Mouse (Mus musculus) ES-E14 (cell line): ENCODE results near the gene Zfp827. TPM values are rescaled to one million over a fixed set of nuclear protein-coding genes. Genes with fewer than 3 reads are reported as not detected.

Experiments
- DNase-seq: peaks from one replicate; pipeline ENCODE4 v3.0.0-alpha.2; 2013; ENCODE audit warnings: low read depth, low spot score
- H3K27ac ChIP-seq: 2 replicates; pipeline ENCODE4 v1.5.1; 2012; ENCODE audit warnings: low read depth, mild to moderate bottlenecking, low read length, moderate library complexity, mixed read lengths; ENCODE audit not compliant: poor library complexity, insufficient read depth, severe bottlenecking
- H3K36me3 ChIP-seq: 2 replicates; pipeline ENCODE4 v1.6.1; 2012; ENCODE audit warnings: mild to moderate bottlenecking, low read length, moderate library complexity, mixed read lengths; ENCODE audit not compliant: control insufficient read depth, poor library complexity, insufficient read depth, severe bottlenecking
- H3K4me1 ChIP-seq, 2 experiments: fragments of 150-350 bp in 1 of 2; sonication (generic) in 1 of 2; 2 replicates each; pipeline ENCODE4 v1.6.1; 2012; ENCODE audit warnings: low read length in 2 of 2, mild to moderate bottlenecking in 1 of 2, mixed read lengths in 1 of 2; ENCODE audit not compliant: control insufficient read depth in 2 of 2, insufficient read depth in 2 of 2, poor library complexity in 1 of 2
- H3K4me3 ChIP-seq, 2 experiments: fragments of 150-350 bp in 1 of 2; sonication (generic) in 1 of 2; 2 replicates each; pipeline ENCODE4 v1.5.1; 2012; ENCODE audit warnings: low read length in 2 of 2, low read depth in 1 of 2, mild to moderate bottlenecking in 1 of 2, mixed read lengths in 1 of 2; ENCODE audit not compliant: insufficient read depth in 1 of 2, poor library complexity in 1 of 2, severe bottlenecking in 1 of 2
- H3K9ac ChIP-seq: 2 replicates; pipeline ENCODE4 v1.6.1; 2012; ENCODE audit warnings: low read depth, mild to moderate bottlenecking, low read length, mixed read lengths; ENCODE audit not compliant: poor library complexity, insufficient read depth, severe bottlenecking
- H3K9me3 ChIP-seq: fragments of 150-350 bp; sonication (generic); 2 replicates; pipeline ENCODE4 v1.6.1; 2012; ENCODE audit warnings: low read depth, mild to moderate bottlenecking, low read length; ENCODE audit not compliant: control insufficient read depth, insufficient read depth
- CHD2 ChIP-seq: IDR thresholded peaks from 2 replicates; pipeline ENCODE4 v1.6.1; 2014; ENCODE audit warnings: mild to moderate bottlenecking, low read depth, low read length, inconsistent platforms
- HCFC1 ChIP-seq: IDR thresholded peaks from 2 replicates; pipeline ENCODE4 v1.6.1; 2012; ENCODE audit warnings: low read length, inconsistent platforms, borderline replicate concordance; ENCODE audit not compliant: insufficient read depth
- MAFK ChIP-seq: IDR thresholded peaks from 2 replicates; pipeline ENCODE4 v1.6.1; 2014; ENCODE audit warnings: mild to moderate bottlenecking, low read depth, low read length, inconsistent platforms; ENCODE audit not compliant: insufficient read depth
- ZC3H11A ChIP-seq: IDR thresholded peaks from 2 replicates; pipeline ENCODE4 v1.6.1; 2012; ENCODE audit warnings: low read depth, mild to moderate bottlenecking, inconsistent platforms, low read length, borderline replicate concordance
- ZNF384 ChIP-seq: IDR thresholded peaks from 2 replicates; pipeline ENCODE4 v1.6.1; 2012; ENCODE audit warnings: low read depth, low read length, inconsistent platforms
- in situ Hi-C, 2 experiments: fragments of 600-800 bp; cut with MboI; formaldehyde crosslinking; loops; one replicate each; pipeline ENCODE4 v1.15.1; 2025; ENCODE audit warnings: low sequenced_read_pairs in 2 of 2, inconsistent platforms in 1 of 2; ENCODE audit not compliant: unreplicated experiment in 2 of 2
- total RNA-seq: library from RNA; depleted of rRNA; stranded (reverse); fragments of 300-350 nt; gene quantifications from 2 replicates; pipeline ENCODE4 v1.2.3, GENCODE M21; 2012

The Zfp827 gene
- total RNA-seq, 1 experiment: 5.8 TPM

DNA sequence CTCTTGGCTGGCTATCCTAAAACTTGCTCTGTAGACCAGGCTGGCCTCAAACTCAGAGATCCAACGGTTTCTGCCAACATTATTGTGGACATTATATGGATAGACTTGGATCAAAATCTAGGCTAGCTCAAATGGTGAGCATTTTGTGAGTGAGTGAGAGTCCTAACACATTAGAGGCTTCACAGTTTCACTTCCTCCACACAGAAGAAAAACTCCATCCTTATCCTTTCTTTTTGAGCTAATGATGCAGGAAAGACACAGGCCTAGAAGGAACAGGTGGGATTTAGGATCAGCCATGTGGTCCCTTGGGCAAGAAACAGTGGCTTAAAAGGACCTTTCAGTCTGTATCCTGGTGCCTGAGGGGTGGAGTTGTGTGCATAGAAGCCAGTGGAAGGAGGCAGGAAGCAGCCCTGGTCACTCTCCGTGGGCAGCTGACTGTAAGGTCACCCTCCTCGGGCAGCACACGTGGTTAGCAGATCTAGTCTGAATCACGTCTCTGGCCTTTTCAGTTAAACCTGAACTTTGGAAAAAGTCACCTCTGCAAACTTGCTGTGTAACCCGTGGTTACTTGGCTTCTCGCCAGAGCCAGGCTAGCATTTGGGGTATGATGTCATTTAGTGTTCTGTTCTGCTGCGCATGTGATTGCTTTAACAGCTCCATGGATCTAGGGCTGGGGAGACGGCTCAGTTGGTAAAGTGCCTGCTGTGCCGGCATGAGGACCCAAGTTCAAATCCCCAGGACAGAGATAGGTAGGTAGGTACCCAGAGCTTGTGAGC is 134.5 kb downstream of the Zfp827 start:
- peaks cover 2% of the 10 kb centered on the region; the same call in 1 of the 2 replicates for H3K36me3 ChIP-seq
- DNase-seq: no peak
- H3K4me1 ChIP-seq: peaks cover 3% of the 10 kb centered on the region in 2 experiments; a peak in 2 of 4 replicates
- no peaks in the 10 kb centered on the region for H3K9me3 ChIP-seq
- TF ChIP-seq MAFK: no peak
- no peak for TF ChIP-seq ZNF384
- no peak for TF ChIP-seq ZC3H11A
- no peak for TF ChIP-seq CHD2
- TF ChIP-seq HCFC1: no peak
- in situ Hi-C loops: no loop called here
- H3K4me3 ChIP-seq: no peak overlapping the region
- H3K27ac ChIP-seq: no peak overlapping the region
- no peak overlapping the region for H3K9ac ChIP-seq

DNA sequence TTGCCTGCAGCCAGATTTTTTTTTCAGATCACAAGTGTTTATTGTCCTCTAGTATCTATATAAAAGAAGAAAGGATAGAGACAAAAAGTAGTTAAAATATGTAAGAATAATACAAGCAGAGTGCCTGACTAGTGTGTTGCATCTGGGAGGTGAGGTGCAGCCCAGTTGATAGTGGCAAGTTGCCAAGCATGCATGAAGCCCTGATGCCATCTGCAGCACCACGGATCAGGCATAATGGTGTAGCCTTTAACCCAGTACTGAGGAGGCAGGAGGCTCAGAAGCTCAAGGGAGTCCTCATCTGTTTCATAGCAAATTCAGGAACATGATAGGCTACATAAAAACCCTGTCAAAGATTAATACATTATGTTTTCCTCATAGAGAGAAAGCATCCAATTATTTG is 136.1 kb downstream of the Zfp827 start:
- H3K36me3 ChIP-seq: peaks cover 2% of the 10 kb centered on the region; the same call in 1 of the 2 replicates
- TF ChIP-seq CHD2 (no peak), ZNF384 (no peak), HCFC1 (no peak), MAFK (no peak), ZC3H11A (no peak)
- H3K9ac ChIP-seq: no peak overlapping the region
- in situ Hi-C loops: no loop called here
- H3K27ac ChIP-seq: no peak overlapping the region
- H3K4me1 ChIP-seq: no peaks in the 10 kb centered on the region
- DNase-seq: no peak
- H3K4me3 ChIP-seq: no peak overlapping the region
- H3K9me3 ChIP-seq: no peaks in the 10 kb centered on the region

DNA sequence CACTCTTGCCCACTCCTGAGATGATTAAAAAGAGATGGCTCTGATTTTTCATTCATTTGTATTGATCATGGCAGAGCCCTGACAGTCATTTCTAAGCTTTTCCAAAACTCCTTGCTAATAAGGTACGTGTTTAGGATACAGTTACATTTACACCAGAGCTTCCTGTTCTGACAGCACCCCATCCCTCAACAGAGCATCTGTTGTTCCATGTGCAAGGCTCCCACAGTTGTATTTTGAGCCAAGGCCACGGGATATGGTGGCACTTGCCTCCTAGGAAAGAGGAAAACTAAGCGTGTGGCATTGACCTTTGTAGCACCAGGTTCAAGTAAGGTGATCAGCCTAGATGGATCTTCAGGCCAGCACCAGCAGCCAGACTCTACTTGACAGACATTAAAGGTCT is 137.0 kb downstream of the Zfp827 start:
- DNase-seq: no peak
- Histone ChIP-seq H3K9me3 (no peaks in the 10 kb centered on the region), H3K4me1 (no peaks in the 10 kb centered on the region), H3K4me3 (no peak overlapping the region), H3K27ac (no peak overlapping the region), H3K9ac (no peak overlapping the region), H3K36me3 (peaks cover 2% of the 10 kb centered on the region; the same call in 1 of the 2 replicates)
- no peak for TF ChIP-seq ZC3H11A
- TF ChIP-seq HCFC1: no peak
- no peak for TF ChIP-seq CHD2
- no peak for TF ChIP-seq MAFK
- TF ChIP-seq ZNF384: no peak
- in situ Hi-C loops: no loop called here

DNA sequence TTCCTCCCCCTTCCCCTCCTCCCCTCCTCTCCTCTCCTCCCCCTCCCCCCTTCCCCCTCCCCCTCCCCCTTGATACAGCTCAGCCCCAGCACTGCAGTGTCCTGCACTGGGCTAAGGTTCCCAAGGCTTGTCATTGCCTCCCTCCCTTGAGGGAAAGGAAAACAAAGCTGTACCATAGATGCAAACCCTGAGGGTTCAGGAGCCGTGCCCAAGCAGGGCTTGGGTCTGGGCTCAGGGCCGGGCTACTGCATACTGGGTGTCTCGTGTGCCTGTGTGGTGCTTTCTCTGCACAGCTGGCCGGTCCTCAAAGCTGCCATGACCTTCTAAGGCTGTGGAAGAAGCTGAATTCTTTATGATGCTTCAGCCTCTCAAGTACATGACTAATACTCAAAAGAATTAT is 145.4 kb downstream of the Zfp827 start:
- Histone ChIP-seq H3K27ac (no peak overlapping the region), H3K36me3 (peaks cover 10% of the 10 kb centered on the region; the same call in 1 of the 2 replicates), H3K9ac (no peak overlapping the region), H3K4me1 (peaks cover 0 to 6% of the 10 kb centered on the region in 2 experiments; a peak in 1 of 4 replicates), H3K9me3 (no peaks in the 10 kb centered on the region), H3K4me3 (no peak overlapping the region)
- in situ Hi-C loops: no loop called here
- TF ChIP-seq ZNF384 (no peak), HCFC1 (no peak), CHD2 (no peak), ZC3H11A (no peak), MAFK (no peak)
- DNase-seq: no peak
